Mouse (Mus musculus) E14TG2a.4 (cell line): Measurements from ENCODE around the gene Rnf217.

Source experiments
- H3K27me3 ChIP-seq: 2 replicates; pipeline ENCODE4 v1.6.1; 2014; ENCODE audit warnings: low read length, control low read depth; ENCODE audit not compliant: insufficient read depth
- H3K36me3 ChIP-seq: 2 replicates; pipeline ENCODE4 v1.6.1; 2014; ENCODE audit warnings: low read length, control low read depth; ENCODE audit not compliant: insufficient read depth
- H3K4me1 ChIP-seq: replicated peaks from 2 replicates; pipeline ENCODE4 v1.6.1; 2014; ENCODE audit warnings: low read depth, low read length, control low read depth
- H3K4me3 ChIP-seq: replicated peaks from 2 replicates; pipeline ENCODE4 v1.5.1; 2014; ENCODE audit warnings: mild to moderate bottlenecking, low read length
- H3K9me3 ChIP-seq: 2 replicates; pipeline ENCODE4 v1.6.1; 2014; ENCODE audit warnings: low read length, control low read depth
- CTCF ChIP-seq: conservative IDR thresholded peaks from 2 replicates; pipeline ENCODE4 v1.5.1; 2014; ENCODE audit warnings: low read length
- NANOG ChIP-seq: IDR thresholded peaks from 2 replicates; pipeline ENCODE4 v1.6.1; 2014; ENCODE audit warnings: borderline replicate concordance, low read length, mixed read lengths
- POU5F1 ChIP-seq: IDR thresholded peaks from 2 replicates; pipeline ENCODE4 v1.6.1; 2014; ENCODE audit warnings: low read length, borderline replicate concordance

The Rnf217 gene

DNA sequence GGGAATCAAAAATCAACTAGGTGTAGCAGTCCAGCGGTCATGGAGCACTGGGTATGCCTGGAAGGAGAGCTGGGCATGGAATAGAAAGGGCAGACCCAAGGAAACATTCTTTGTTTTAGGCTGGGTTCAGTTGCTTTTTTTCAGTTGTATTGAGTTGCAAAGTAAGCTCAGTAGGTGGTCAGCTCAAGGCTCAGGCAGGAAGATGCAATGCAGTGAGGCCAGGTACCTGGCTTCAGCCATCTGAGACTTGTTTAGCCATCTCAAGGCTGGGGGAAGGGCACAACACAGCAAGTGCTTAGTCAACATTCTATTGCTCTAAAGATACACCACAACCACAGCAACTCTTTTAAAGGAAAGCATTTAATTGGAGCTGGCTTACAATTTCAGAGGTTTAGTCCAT, 152.2 kb downstream of the Rnf217 start:
- Histone ChIP-seq H3K27me3 (no peaks in the 10 kb centered on the region), H3K9me3 (peaks cover 14% of the 10 kb centered on the region), H3K36me3 (no peaks in the 10 kb centered on the region), H3K4me1 (peaks cover 25% of the 10 kb centered on the region), H3K4me3 (no peak overlapping the region)
- TF ChIP-seq POU5F1 (peak; percentile 43; the same call in 1 of the 2 replicates), NANOG (no peak), CTCF (no peak)

DNA sequence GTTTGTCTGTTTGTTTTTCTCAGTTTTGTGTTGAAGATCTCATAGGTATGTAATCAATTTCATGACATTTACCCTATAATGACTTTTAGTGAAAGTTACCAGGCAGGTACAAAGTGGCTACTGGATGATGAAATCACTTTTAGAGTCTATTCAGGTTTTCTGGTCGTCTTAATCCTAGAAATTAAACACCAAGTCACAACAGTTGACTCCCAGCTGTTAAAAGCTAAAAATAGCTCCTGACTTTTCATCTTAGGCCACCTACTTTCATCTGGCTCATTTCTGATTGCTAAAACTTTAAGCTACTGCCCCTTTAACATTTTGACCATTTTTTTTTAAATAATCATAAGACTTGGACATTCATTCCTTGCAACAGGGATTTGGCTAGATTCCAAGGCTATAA, 161.9 kb downstream of the Rnf217 start:
- Histone ChIP-seq H3K27me3 (peaks cover 9% of the 10 kb centered on the region; the same call in 1 of the 2 replicates), H3K4me3 (no peak overlapping the region), H3K9me3 (no peaks in the 10 kb centered on the region), H3K36me3 (no peaks in the 10 kb centered on the region), H3K4me1 (peaks cover 18% of the 10 kb centered on the region)
- no peak for TF ChIP-seq CTCF
- TF ChIP-seq NANOG: no peak
- TF ChIP-seq POU5F1: no peak

DNA sequence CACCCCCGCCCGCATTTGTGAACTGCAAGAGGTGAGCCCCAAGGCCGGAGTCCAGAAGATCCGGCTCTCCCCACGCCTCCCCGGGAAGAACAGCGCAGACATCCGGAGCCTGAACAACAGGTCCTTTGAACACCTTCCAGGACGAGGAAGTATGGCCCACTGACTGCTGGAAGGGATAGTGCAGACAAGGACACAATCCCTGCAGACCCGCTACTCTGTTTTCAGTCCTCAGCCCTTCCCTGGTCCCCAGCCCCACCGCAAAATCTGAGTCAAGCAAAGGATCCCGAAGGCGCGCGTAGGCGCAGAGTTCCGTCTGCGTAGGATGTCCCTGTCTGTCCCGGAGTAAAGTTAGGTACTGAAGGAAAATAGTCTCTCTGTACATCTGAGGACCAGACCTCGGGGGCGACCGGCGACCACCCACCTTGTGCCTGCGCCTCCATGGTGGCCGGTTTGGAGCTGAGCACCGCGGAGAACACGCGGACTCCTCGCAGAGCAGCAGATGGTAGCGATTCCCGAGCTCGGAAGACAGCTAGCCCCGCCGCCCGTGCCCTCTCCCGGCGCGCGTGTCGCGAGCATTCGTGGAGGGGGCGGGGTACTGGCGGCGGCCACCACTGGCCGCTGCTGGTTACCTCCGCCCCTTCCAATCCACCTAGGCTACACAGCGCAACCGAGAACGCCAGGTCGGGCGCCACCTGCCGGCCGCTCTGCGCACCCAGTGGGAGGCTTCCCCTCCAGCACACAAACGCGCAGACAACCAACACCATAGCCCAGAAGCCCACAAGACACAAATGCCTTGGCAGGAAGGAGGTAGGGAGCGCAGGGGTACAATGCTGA, 163.5 kb downstream of the Rnf217 start, which contains the start of gene Tpd52l1:
TSS of gene Tpd52l1 (minus strand) at position 668 of the 834 bp plus-strand sequence.
- no peaks in the 10 kb centered on the region for H3K9me3 ChIP-seq

DNA sequence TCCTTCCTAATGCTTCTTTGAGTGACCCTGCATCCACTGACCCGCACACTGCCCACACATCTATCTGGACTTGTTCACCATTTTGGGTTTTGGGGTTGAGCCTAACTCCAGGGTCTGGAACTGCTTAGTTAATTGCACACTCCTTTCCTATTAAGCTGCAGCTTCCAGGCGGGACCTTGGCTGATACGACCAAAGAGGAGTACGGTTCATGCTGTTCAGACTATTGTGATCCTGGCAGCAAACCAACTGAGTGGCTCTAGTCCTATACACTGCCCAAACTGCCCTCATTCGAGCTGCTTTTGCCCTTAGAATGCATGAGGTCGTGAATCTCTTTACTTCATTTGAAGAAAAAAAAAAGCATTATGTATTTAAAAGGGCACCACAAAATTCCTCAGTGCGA, 164.8 kb downstream of the Rnf217 start:
- H3K4me1 ChIP-seq: peaks cover 18% of the 10 kb centered on the region
- TF ChIP-seq POU5F1 (no peak), CTCF (no peak)
- no peaks in the 10 kb centered on the region for H3K9me3 ChIP-seq

More for the DNA sequence above, 163.5 kb downstream of the Rnf217 start, which contains the start of gene Tpd52l1:
- TF ChIP-seq POU5F1: no peak
- peak; percentile 58 for TF ChIP-seq CTCF
- H3K36me3 ChIP-seq: no peaks in the 10 kb centered on the region
- peaks cover 9% of the 10 kb centered on the region; the same call in 1 of the 2 replicates for H3K27me3 ChIP-seq
- H3K4me1 ChIP-seq: peaks cover 18% of the 10 kb centered on the region
- peak within 1 kb of the TSS; percentile 83 for H3K4me3 ChIP-seq

More for the DNA sequence above, 164.8 kb downstream of the Rnf217 start:
- Histone ChIP-seq H3K27me3 (peaks cover 9% of the 10 kb centered on the region; the same call in 1 of the 2 replicates), H3K4me3 (no peak overlapping the region), H3K36me3 (no peaks in the 10 kb centered on the region)
